Mouse (Mus musculus) large intestine, adult 2 months (tissue): Measurements from ENCODE around the gene Myh14. TPM values are rescaled to one million over a fixed set of nuclear protein-coding genes. Genes with fewer than 3 reads are reported as not detected.

Experiments
- DNase-seq: peaks from one replicate; pipeline ENCODE4 v3.0.0-alpha.2; 2012; ENCODE audit warnings: low read depth, low spot score
- WGBS: fragments of 180-500 bp; shearing (Covaris S2); methylation state at CpG from one replicate; pipeline ENCODE4 v1.1.7; 2018; 5-methylcytosine and 5-hydroxymethylcytosine counted together
- polyA plus RNA-seq: library from polyadenylated mRNA; depleted of rRNA; stranded (reverse); fragments of >200 nt; gene quantifications from 2 replicates; pipeline ENCODE4 v1.2.3, GENCODE M21; 2012; rRNA removed

Gene Myh14
- polyA plus RNA-seq, 1 experiment, result 163 TPM

GRCm38 (mm10) chr7:44557629-44558028 lies 113.0 kb downstream of the Myh14 start:
- no peak for DNase-seq
- 67% methylated on average over 2 of the region's 2 CpGs for WGBS

Other genes starting within 250 kb of the Myh14 start
- gene Lrrc4b, start 241.8 kb downstream of the Myh14 start, polyA plus RNA-seq, result 0.97 TPM in 2 replicates
- gene Aspdh, start 205.5 kb downstream of the Myh14 start, polyA plus RNA-seq, result 0.31 and 0.64 TPM in 2 replicates
- gene Josd2, start 202.9 kb downstream of the Myh14 start, polyA plus RNA-seq, result 70.5 and 78.0 TPM in 2 replicates
- 144 and 159 TPM in 2 replicates for gene Emc10, start 174.3 kb downstream of the Myh14 start, polyA plus RNA-seq
- gene Fam71e1, start 174.3 kb downstream of the Myh14 start, polyA plus RNA-seq, result 1.1 and 1.5 TPM in 2 replicates
- gene Mybpc2, start 146.2 kb downstream of the Myh14 start, polyA plus RNA-seq, result 0.26 and 0.67 TPM in 2 replicates
- 17.4 and 21.1 TPM in 2 replicates for gene Spib, start 138.8 kb downstream of the Myh14 start, polyA plus RNA-seq
- 45.2 and 47.0 TPM in 2 replicates for gene Pold1, start 122.0 kb downstream of the Myh14 start, polyA plus RNA-seq
- 163 and 192 TPM in 2 replicates for gene Nr1h2, start 116.9 kb downstream of the Myh14 start, polyA plus RNA-seq
- 20.4 and 22.2 TPM in 2 replicates for gene Napsa, start 98.5 kb downstream of the Myh14 start, polyA plus RNA-seq
- 0.95 and 1.9 TPM in 2 replicates for gene Kcnc3, start 80.2 kb downstream of the Myh14 start, polyA plus RNA-seq
- gene Izumo2, start 37.9 kb upstream of the Myh14 start, polyA plus RNA-seq, result not detected in 2 replicates
- 68.3 and 78.0 TPM in 2 replicates for gene Vrk3, start 77.6 kb upstream of the Myh14 start, polyA plus RNA-seq
- 0.36 and 0.75 TPM in 2 replicates for gene Zfp473, start 80.2 kb upstream of the Myh14 start, polyA plus RNA-seq
- 50.3 and 51.3 TPM in 2 replicates for gene Nup62, start 145.2 kb upstream of the Myh14 start, polyA plus RNA-seq
- gene Il4i1, start 145.5 kb upstream of the Myh14 start, polyA plus RNA-seq, result 13.9 and 14.8 TPM in 2 replicates
- gene Atf5, start 145.8 kb upstream of the Myh14 start, polyA plus RNA-seq, result 29.8 and 41.4 TPM in 2 replicates
- 61.3 and 67.2 TPM in 2 replicates for gene Akt1s1, start 178.1 kb upstream of the Myh14 start, polyA plus RNA-seq
- 44.6 and 49.0 TPM in 2 replicates for gene Tbc1d17, start 178.2 kb upstream of the Myh14 start, polyA plus RNA-seq
- 52.1 and 57.9 TPM in 2 replicates for gene Pnkp, start 186.3 kb upstream of the Myh14 start, polyA plus RNA-seq
- 111 and 141 TPM in 2 replicates for gene Ptov1, start 198.9 kb upstream of the Myh14 start, polyA plus RNA-seq
- gene Med25, start 221.9 kb upstream of the Myh14 start, polyA plus RNA-seq, result 69.4 and 102 TPM in 2 replicates
- 19.9 and 21.7 TPM in 2 replicates for gene Fuz, start 225.2 kb upstream of the Myh14 start, polyA plus RNA-seq